Mouse (Mus musculus): ENCODE data around the gene Hipk3. TPM values are rescaled to one million over a fixed set of nuclear protein-coding genes. Genes with fewer than 3 reads are reported as not detected.

The Hipk3 gene
- total RNA-seq, 1 experiment, result 11.1 TPM

DNA sequence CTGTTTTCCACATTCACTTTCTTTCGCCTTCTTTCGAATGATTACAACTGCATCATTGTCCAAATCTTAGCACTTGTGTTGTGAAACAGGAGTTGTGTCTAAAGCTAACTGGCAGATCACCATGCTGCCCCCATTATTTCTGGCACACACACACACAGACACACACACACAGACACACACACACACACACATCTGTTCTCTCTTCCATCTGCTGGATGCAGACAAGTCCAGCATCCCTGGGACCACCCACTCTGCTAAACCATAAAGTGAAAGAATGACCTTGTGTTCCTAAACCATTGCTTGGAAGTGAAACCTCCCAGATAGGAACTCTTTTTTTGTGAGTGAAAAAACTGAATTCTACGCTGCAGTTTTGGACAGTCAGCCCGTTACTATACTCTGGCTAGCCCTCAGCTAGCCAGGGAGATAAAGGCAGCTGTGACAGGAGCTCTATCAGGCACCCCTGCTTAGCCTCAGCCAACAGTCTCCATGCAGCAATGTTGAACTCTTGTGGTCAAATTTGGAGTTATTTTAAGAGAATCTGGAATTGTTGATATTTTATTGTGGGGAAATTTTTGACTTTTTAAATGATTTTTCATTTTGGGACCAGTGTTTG lies 101.4 kb downstream of the Hipk3 start:
- no peak for DNase-seq (ENCODE audit: low read depth, low spot score)
- in situ Hi-C loops (cut with MboI; ENCODE audit: low sequenced_read_pairs in 2 of 2, unreplicated experiment in 2 of 2), result no loop called here

DNA sequence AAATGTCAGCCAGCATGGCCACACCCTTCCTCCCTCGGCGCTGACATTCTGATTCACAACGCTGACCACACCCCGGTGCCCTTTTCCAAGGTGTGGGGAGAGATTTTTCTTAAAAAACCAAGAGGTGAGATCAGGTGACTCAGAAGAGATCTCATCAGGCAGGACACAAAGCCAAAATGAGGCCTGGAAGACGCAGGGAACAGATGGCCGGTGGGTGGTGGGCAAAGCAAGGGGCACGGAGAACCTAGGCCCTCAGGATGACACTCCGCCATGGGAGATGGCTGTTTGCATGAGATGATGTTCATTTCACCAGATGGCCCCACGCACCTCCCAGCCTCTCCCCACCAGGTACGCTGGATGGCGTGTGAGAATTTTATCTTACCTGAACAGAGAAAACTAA lies 105.0 kb downstream of the Hipk3 start:
- H3K27ac ChIP-seq (ENCODE audit: insufficient read depth, low read depth, low read length, poor library complexity, severe bottlenecking), result no peak overlapping the region
- no peaks in the 10 kb centered on the region for H3K9me3 ChIP-seq (ENCODE audit: control insufficient read depth, insufficient read depth, low read depth, low read length)
- no peaks in the 10 kb centered on the region for H3K36me3 ChIP-seq (ENCODE audit: control insufficient read depth, insufficient read depth, low read length, poor library complexity, severe bottlenecking)
- no peak for DNase-seq (ENCODE audit: low read depth, low spot score)
- TF ChIP-seq HCFC1 (IDR thresholded peaks at IDR 0.05; ENCODE audit: borderline replicate concordance, insufficient read depth, low read length), result no peak
- TF ChIP-seq ZNF384 (IDR thresholded peaks at IDR 0.05; ENCODE audit: low read depth, low read length), result no peak
- TF ChIP-seq MAFK (IDR thresholded peaks at IDR 0.05; ENCODE audit: insufficient read depth, low read depth, low read length), result no peak
- TF ChIP-seq CHD2 (IDR thresholded peaks at IDR 0.05; ENCODE audit: low read depth, low read length), result no peak
- no peak for TF ChIP-seq ZC3H11A (IDR thresholded peaks at IDR 0.05; ENCODE audit: borderline replicate concordance, low read depth, low read length)
- no peak overlapping the region for H3K9ac ChIP-seq (ENCODE audit: insufficient read depth, low read depth, low read length, poor library complexity, severe bottlenecking)
- H3K4me3 ChIP-seq (ENCODE audit: insufficient read depth in 1 of 2, low read depth in 1 of 2, low read length in 2 of 2, poor library complexity in 1 of 2, severe bottlenecking in 1 of 2), result no peak overlapping the region
- peaks cover 2 to 11% of the 10 kb centered on the region in 2 experiments; a peak in 3 of 4 replicates for H3K4me1 ChIP-seq (ENCODE audit: control insufficient read depth in 2 of 2, insufficient read depth in 2 of 2, low read length in 2 of 2, poor library complexity in 1 of 2)
- in situ Hi-C loops (cut with MboI; ENCODE audit: low sequenced_read_pairs in 2 of 2, unreplicated experiment in 2 of 2), result no loop called here

More for the DNA sequence above, 101.4 kb downstream of the Hipk3 start:
- no peak overlapping the region for H3K9ac ChIP-seq (ENCODE audit: insufficient read depth, low read depth, low read length, poor library complexity, severe bottlenecking)
- H3K4me3 ChIP-seq (ENCODE audit: insufficient read depth in 1 of 2, low read depth in 1 of 2, low read length in 2 of 2, poor library complexity in 1 of 2, severe bottlenecking in 1 of 2), result no peak overlapping the region
- TF ChIP-seq ZNF384 (IDR thresholded peaks at IDR 0.05; ENCODE audit: low read depth, low read length), result no peak
- no peak for TF ChIP-seq CHD2 (IDR thresholded peaks at IDR 0.05; ENCODE audit: low read depth, low read length)
- TF ChIP-seq MAFK (IDR thresholded peaks at IDR 0.05; ENCODE audit: insufficient read depth, low read depth, low read length), result no peak
- TF ChIP-seq ZC3H11A (IDR thresholded peaks at IDR 0.05; ENCODE audit: borderline replicate concordance, low read depth, low read length), result no peak
- TF ChIP-seq HCFC1 (IDR thresholded peaks at IDR 0.05; ENCODE audit: borderline replicate concordance, insufficient read depth, low read length), result no peak
- H3K9me3 ChIP-seq (ENCODE audit: control insufficient read depth, insufficient read depth, low read depth, low read length), result no peaks in the 10 kb centered on the region
- no peaks in the 10 kb centered on the region for H3K36me3 ChIP-seq (ENCODE audit: control insufficient read depth, insufficient read depth, low read length, poor library complexity, severe bottlenecking)
- H3K27ac ChIP-seq (ENCODE audit: insufficient read depth, low read depth, low read length, poor library complexity, severe bottlenecking), result no peak overlapping the region
- H3K4me1 ChIP-seq (ENCODE audit: control insufficient read depth in 2 of 2, insufficient read depth in 2 of 2, low read length in 2 of 2, poor library complexity in 1 of 2), result peaks cover 2 to 11% of the 10 kb centered on the region in 2 experiments; a peak in 3 of 4 replicates

DNA sequence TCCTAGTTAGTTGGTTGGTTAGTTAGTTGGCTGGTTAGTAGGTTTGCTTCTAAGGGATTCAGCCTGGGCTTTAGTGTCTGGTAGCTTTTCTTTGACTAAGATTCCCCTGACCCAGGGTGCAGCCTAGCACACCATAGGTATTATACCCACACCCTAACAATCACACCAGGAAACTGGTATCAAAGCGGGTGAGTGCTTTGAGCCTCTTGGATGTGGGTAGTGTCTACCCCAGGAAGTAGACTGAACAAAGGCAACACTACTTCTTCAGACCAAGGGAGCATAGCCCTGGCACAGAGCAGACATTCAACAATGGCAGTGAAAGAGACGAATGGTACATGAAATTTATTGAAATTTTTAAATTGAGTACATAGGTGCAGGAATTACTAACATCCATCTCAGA lies 108.3 kb downstream of the Hipk3 start:
- no peak for DNase-seq (ENCODE audit: low read depth, low spot score)
- Histone ChIP-seq H3K36me3 (ENCODE audit: control insufficient read depth, insufficient read depth, low read length, poor library complexity, severe bottlenecking) (no peaks in the 10 kb centered on the region), H3K9ac (ENCODE audit: insufficient read depth, low read depth, low read length, poor library complexity, severe bottlenecking) (no peak overlapping the region), H3K4me3 (ENCODE audit: insufficient read depth in 1 of 2, low read depth in 1 of 2, low read length in 2 of 2, poor library complexity in 1 of 2, severe bottlenecking in 1 of 2) (no peak overlapping the region), H3K27ac (ENCODE audit: insufficient read depth, low read depth, low read length, poor library complexity, severe bottlenecking) (no peak overlapping the region), H3K9me3 (ENCODE audit: control insufficient read depth, insufficient read depth, low read depth, low read length) (no peaks in the 10 kb centered on the region), H3K4me1 (ENCODE audit: control insufficient read depth in 2 of 2, insufficient read depth in 2 of 2, low read length in 2 of 2, poor library complexity in 1 of 2) (peaks cover 2 to 6% of the 10 kb centered on the region in 2 experiments; a peak in 3 of 4 replicates)
- in situ Hi-C loops (cut with MboI; ENCODE audit: low sequenced_read_pairs in 2 of 2, unreplicated experiment in 2 of 2), result no loop called here
- TF ChIP-seq MAFK (IDR thresholded peaks at IDR 0.05; ENCODE audit: insufficient read depth, low read depth, low read length), result no peak
- TF ChIP-seq ZC3H11A (IDR thresholded peaks at IDR 0.05; ENCODE audit: borderline replicate concordance, low read depth, low read length), result no peak
- no peak for TF ChIP-seq HCFC1 (IDR thresholded peaks at IDR 0.05; ENCODE audit: borderline replicate concordance, insufficient read depth, low read length)
- no peak for TF ChIP-seq ZNF384 (IDR thresholded peaks at IDR 0.05; ENCODE audit: low read depth, low read length)
- no peak for TF ChIP-seq CHD2 (IDR thresholded peaks at IDR 0.05; ENCODE audit: low read depth, low read length)

DNA sequence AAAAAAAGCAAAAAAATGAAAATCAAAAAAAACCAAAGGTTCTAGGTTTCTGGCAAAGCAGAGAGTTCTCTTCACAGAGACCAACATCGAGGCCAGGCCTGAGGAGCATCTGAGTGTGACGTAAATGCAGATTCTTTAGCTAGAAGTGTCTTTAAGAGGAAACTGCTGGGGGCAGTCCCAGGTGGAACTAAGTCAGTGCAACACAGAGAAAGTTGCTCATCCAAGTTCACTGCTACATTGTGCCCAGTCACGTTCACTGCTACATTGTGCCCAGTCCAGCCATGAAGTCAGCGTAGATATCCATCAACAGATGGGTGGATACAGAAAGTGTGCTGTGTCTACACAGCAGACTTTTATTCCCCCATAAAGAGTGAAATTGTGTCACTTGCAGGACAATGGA lies 110.7 kb downstream of the Hipk3 start:
- no peaks in the 10 kb centered on the region for H3K9me3 ChIP-seq (ENCODE audit: control insufficient read depth, insufficient read depth, low read depth, low read length)
- H3K4me1 ChIP-seq (ENCODE audit: control insufficient read depth in 2 of 2, insufficient read depth in 2 of 2, low read length in 2 of 2, poor library complexity in 1 of 2), result no peaks in the 10 kb centered on the region
- H3K36me3 ChIP-seq (ENCODE audit: control insufficient read depth, insufficient read depth, low read length, poor library complexity, severe bottlenecking), result no peaks in the 10 kb centered on the region
- no peak overlapping the region for H3K4me3 ChIP-seq (ENCODE audit: insufficient read depth in 1 of 2, low read depth in 1 of 2, low read length in 2 of 2, poor library complexity in 1 of 2, severe bottlenecking in 1 of 2)
- no peak for DNase-seq (ENCODE audit: low read depth, low spot score)
- no peak overlapping the region for H3K9ac ChIP-seq (ENCODE audit: insufficient read depth, low read depth, low read length, poor library complexity, severe bottlenecking)
- in situ Hi-C loops (cut with MboI; ENCODE audit: low sequenced_read_pairs in 2 of 2, unreplicated experiment in 2 of 2), result no loop called here
- no peak overlapping the region for H3K27ac ChIP-seq (ENCODE audit: insufficient read depth, low read depth, low read length, poor library complexity, severe bottlenecking)
- TF ChIP-seq CHD2 (IDR thresholded peaks at IDR 0.05; ENCODE audit: low read depth, low read length) (no peak), ZC3H11A (IDR thresholded peaks at IDR 0.05; ENCODE audit: borderline replicate concordance, low read depth, low read length) (no peak), HCFC1 (IDR thresholded peaks at IDR 0.05; ENCODE audit: borderline replicate concordance, insufficient read depth, low read length) (no peak), ZNF384 (IDR thresholded peaks at IDR 0.05; ENCODE audit: low read depth, low read length) (no peak), MAFK (IDR thresholded peaks at IDR 0.05; ENCODE audit: insufficient read depth, low read depth, low read length) (no peak)

Measured in ES-E14 (cell line).